Mouse (Mus musculus): ENCODE measurements around the gene Alox12. TPM values are rescaled to one million over a fixed set of nuclear protein-coding genes. Genes with fewer than 3 reads are reported as not detected.

The Alox12 gene
- polyA plus RNA-seq, 1 experiment = 1.2 TPM

- Histone ChIP-seq H3K27me3 (ENCODE audit: control insufficient read depth, insufficient read depth, low read length) (no peaks in the 10 kb centered on the region), H3K4me1 (replicated peaks; ENCODE audit: control insufficient read depth, insufficient read depth, low read length) (peaks cover 21% of the 10 kb centered on the region), H3K36me3 (ENCODE audit: control insufficient read depth, insufficient read depth, low read length) (no peaks in the 10 kb centered on the region), H3K4me3 (ENCODE audit: control insufficient read depth, insufficient read depth, low read length) (peak within 1 kb of the TSS; percentile 72), H3K27ac (ENCODE audit: control insufficient read depth, insufficient read depth, low read length) (peak within 1 kb of the TSS; percentile 76)
- TF ChIP-seq CTCF (IDR thresholded peaks at IDR 0.05; ENCODE audit: borderline replicate concordance, control insufficient read depth, extremely low read depth, insufficient read depth, low read length, poor library complexity) (peak; percentile 81), POLR2A (IDR thresholded peaks at IDR 0.05; ENCODE audit: control insufficient read depth, extremely low read depth, insufficient read depth, low read length, poor library complexity) (peak; percentile 77)
- DNase-seq = peak; percentile 99
- WGBS = under 1% methylated on average over 70 of the region's 70 CpGs
These were observed 17.5 kb downstream of the Alox12 start, which contains the start of gene 0610010K14Rik for GRCm38 (mm10) chr11:70237457-70238167. Gene 0610010K14Rik, minus strand, starts transcription at chr11:70237914.

GRCm38 (mm10) chr11:70236717-70237116 lies 18.4 kb downstream of the Alox12 start:
- no peaks in the 10 kb centered on the region for H3K27me3 ChIP-seq (ENCODE audit: control insufficient read depth, insufficient read depth, low read length)
- H3K27ac ChIP-seq (ENCODE audit: control insufficient read depth, insufficient read depth, low read length) = no peak overlapping the region
- no peak overlapping the region for H3K4me3 ChIP-seq (ENCODE audit: control insufficient read depth, insufficient read depth, low read length)
- WGBS = 82% methylated on average over 7 of the region's 7 CpGs
- no peaks in the 10 kb centered on the region for H3K36me3 ChIP-seq (ENCODE audit: control insufficient read depth, insufficient read depth, low read length)
- H3K4me1 ChIP-seq (replicated peaks; ENCODE audit: control insufficient read depth, insufficient read depth, low read length) = peaks cover 21% of the 10 kb centered on the region
- DNase-seq = no peak
- TF ChIP-seq CTCF (IDR thresholded peaks at IDR 0.05; ENCODE audit: borderline replicate concordance, control insufficient read depth, extremely low read depth, insufficient read depth, low read length, poor library complexity) (no peak), POLR2A (IDR thresholded peaks at IDR 0.05; ENCODE audit: control insufficient read depth, extremely low read depth, insufficient read depth, low read length, poor library complexity) (no peak)

- TF ChIP-seq CTCF (IDR thresholded peaks at IDR 0.05; ENCODE audit: borderline replicate concordance, control insufficient read depth, extremely low read depth, insufficient read depth, low read length, poor library complexity) (no peak), POLR2A (IDR thresholded peaks at IDR 0.05; ENCODE audit: control insufficient read depth, extremely low read depth, insufficient read depth, low read length, poor library complexity) (no peak)
- Histone ChIP-seq H3K36me3 (ENCODE audit: control insufficient read depth, insufficient read depth, low read length) (no peaks in the 10 kb centered on the region), H3K27me3 (ENCODE audit: control insufficient read depth, insufficient read depth, low read length) (no peaks in the 10 kb centered on the region), H3K4me3 (ENCODE audit: control insufficient read depth, insufficient read depth, low read length) (no peak overlapping the region), H3K27ac (ENCODE audit: control insufficient read depth, insufficient read depth, low read length) (no peak overlapping the region), H3K4me1 (replicated peaks; ENCODE audit: control insufficient read depth, insufficient read depth, low read length) (peaks cover 17% of the 10 kb centered on the region)
- 96% methylated on average over 12 of the region's 12 CpGs for WGBS
- no peak for DNase-seq
These were observed 19.8 kb downstream of the Alox12 start for GRCm38 (mm10) chr11:70235254-70235900.

GRCm38 (mm10) chr11:70234497-70234896 lies 20.7 kb downstream of the Alox12 start:
- Histone ChIP-seq H3K27me3 (ENCODE audit: control insufficient read depth, insufficient read depth, low read length) (peaks cover 3% of the 10 kb centered on the region; the same call in 1 of the 2 replicates), H3K36me3 (ENCODE audit: control insufficient read depth, insufficient read depth, low read length) (no peaks in the 10 kb centered on the region), H3K27ac (ENCODE audit: control insufficient read depth, insufficient read depth, low read length) (no peak overlapping the region), H3K4me3 (ENCODE audit: control insufficient read depth, insufficient read depth, low read length) (no peak overlapping the region), H3K4me1 (replicated peaks; ENCODE audit: control insufficient read depth, insufficient read depth, low read length) (peaks cover 25% of the 10 kb centered on the region)
- TF ChIP-seq CTCF (IDR thresholded peaks at IDR 0.05; ENCODE audit: borderline replicate concordance, control insufficient read depth, extremely low read depth, insufficient read depth, low read length, poor library complexity) = no peak
- TF ChIP-seq POLR2A (IDR thresholded peaks at IDR 0.05; ENCODE audit: control insufficient read depth, extremely low read depth, insufficient read depth, low read length, poor library complexity) = no peak
- DNase-seq = no peak
- WGBS = 38% methylated on average over 8 of the region's 8 CpGs

- no peak for DNase-seq
- 85% methylated on average over 5 of the region's 5 CpGs for WGBS
- no peak overlapping the region for H3K4me3 ChIP-seq (ENCODE audit: control insufficient read depth, insufficient read depth, low read length)
- no peak overlapping the region for H3K27ac ChIP-seq (ENCODE audit: control insufficient read depth, insufficient read depth, low read length)
- peaks cover 6% of the 10 kb centered on the region; the same call in 1 of the 2 replicates for H3K27me3 ChIP-seq (ENCODE audit: control insufficient read depth, insufficient read depth, low read length)
- TF ChIP-seq CTCF (IDR thresholded peaks at IDR 0.05; ENCODE audit: borderline replicate concordance, control insufficient read depth, extremely low read depth, insufficient read depth, low read length, poor library complexity) = no peak
- no peak for TF ChIP-seq POLR2A (IDR thresholded peaks at IDR 0.05; ENCODE audit: control insufficient read depth, extremely low read depth, insufficient read depth, low read length, poor library complexity)
- H3K36me3 ChIP-seq (ENCODE audit: control insufficient read depth, insufficient read depth, low read length) = no peaks in the 10 kb centered on the region
- H3K4me1 ChIP-seq (replicated peaks; ENCODE audit: control insufficient read depth, insufficient read depth, low read length) = peaks cover 27% of the 10 kb centered on the region
These were observed 21.1 kb downstream of the Alox12 start for GRCm38 (mm10) chr11:70234037-70234436.

GRCm38 (mm10) chr11:70233016-70233415 lies 22.1 kb downstream of the Alox12 start:
- DNase-seq = no peak
- Histone ChIP-seq H3K27ac (ENCODE audit: control insufficient read depth, insufficient read depth, low read length) (no peak overlapping the region), H3K4me3 (ENCODE audit: control insufficient read depth, insufficient read depth, low read length) (no peak overlapping the region), H3K36me3 (ENCODE audit: control insufficient read depth, insufficient read depth, low read length) (no peaks in the 10 kb centered on the region), H3K4me1 (replicated peaks; ENCODE audit: control insufficient read depth, insufficient read depth, low read length) (peaks cover 25% of the 10 kb centered on the region), H3K27me3 (ENCODE audit: control insufficient read depth, insufficient read depth, low read length) (peaks cover 6% of the 10 kb centered on the region; the same call in 1 of the 2 replicates)
- 84% methylated on average over 8 of the region's 8 CpGs for WGBS
- TF ChIP-seq CTCF (IDR thresholded peaks at IDR 0.05; ENCODE audit: borderline replicate concordance, control insufficient read depth, extremely low read depth, insufficient read depth, low read length, poor library complexity) = no peak
- no peak for TF ChIP-seq POLR2A (IDR thresholded peaks at IDR 0.05; ENCODE audit: control insufficient read depth, extremely low read depth, insufficient read depth, low read length, poor library complexity)

All from thymus, adult 2 months (tissue).